Mouse (Mus musculus) lung, adult 2 months (tissue): ENCODE results near the gene Olfr482. TPM values are rescaled to one million over a fixed set of nuclear protein-coding genes. Genes with fewer than 3 reads are reported as not detected.

Experiments used
- DNase-seq: peaks from one replicate; pipeline ENCODE4 v3.0.0; 2022
- H3K4me1 ChIP-seq: fragments of 200-500 bp; 2 replicates; pipeline ENCODE4 v1.6.1; 2011; ENCODE audit warnings: low read length; ENCODE audit not compliant: control insufficient read depth, insufficient read depth
- H3K4me3 ChIP-seq: fragments of 200-500 bp; replicated peaks from 2 replicates; pipeline ENCODE3; 2011; ENCODE audit warnings: low read depth, mild to moderate bottlenecking, control low read depth, low read length; ENCODE audit errors: extremely low read depth
- CTCF ChIP-seq: fragments of 200-500 bp; IDR thresholded peaks from 2 replicates; pipeline ENCODE4 v1.5.1; 2011; ENCODE audit warnings: mild to moderate bottlenecking, low read length, control low read depth; ENCODE audit not compliant: insufficient read depth
- POLR2A ChIP-seq: fragments of 200-500 bp; IDR thresholded peaks from 2 replicates; pipeline ENCODE4 v1.6.1; 2011; ENCODE audit warnings: low read depth, mild to moderate bottlenecking, control low read depth, low read length, borderline replicate concordance; ENCODE audit errors: extremely low read depth
- WGBS: fragments of 180-500 bp; shearing (Covaris S2); methylation state at CpG from one replicate; pipeline ENCODE4 v1.1.7; 2018; 5-methylcytosine and 5-hydroxymethylcytosine counted together
- polyA plus RNA-seq: library from polyadenylated mRNA; depleted of rRNA; stranded (reverse); fragments of >200 nt; gene quantifications from 2 replicates; pipeline ENCODE4 v1.2.3, GENCODE M21; 2012; rRNA removed

Gene Olfr482
- not detected in 2 replicates for polyA plus RNA-seq

DNA sequence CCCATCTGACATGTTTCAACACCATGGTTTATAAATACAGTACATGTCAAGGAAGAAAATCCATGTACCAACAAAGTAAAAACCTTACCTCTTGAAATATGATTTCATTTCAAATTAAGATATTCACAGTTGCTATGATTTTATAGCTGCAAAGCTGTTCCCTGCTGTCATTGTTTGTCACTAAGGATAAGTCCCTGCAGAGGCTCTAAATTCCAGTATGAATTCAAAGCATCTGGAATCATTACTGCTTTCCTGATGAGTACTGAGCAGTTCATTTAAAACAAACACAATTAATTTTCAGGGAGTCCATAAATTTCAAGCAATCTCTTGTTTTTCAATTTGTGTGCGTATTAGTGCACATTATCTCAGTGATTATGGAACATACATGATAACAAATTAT is at the start of gene Olfr482:
Gene Olfr482, minus strand, starts transcription at position 101 of the 400 bp plus-strand sequence.
- TF ChIP-seq CTCF = no peak
- TF ChIP-seq POLR2A = no peak
- no peak for DNase-seq
- no peak within 1 kb of the TSS for H3K4me3 ChIP-seq
- H3K4me1 ChIP-seq = no peaks in the 10 kb centered on the region
- WGBS = 63% methylated on average over 1 of the region's 1 CpGs

DNA sequence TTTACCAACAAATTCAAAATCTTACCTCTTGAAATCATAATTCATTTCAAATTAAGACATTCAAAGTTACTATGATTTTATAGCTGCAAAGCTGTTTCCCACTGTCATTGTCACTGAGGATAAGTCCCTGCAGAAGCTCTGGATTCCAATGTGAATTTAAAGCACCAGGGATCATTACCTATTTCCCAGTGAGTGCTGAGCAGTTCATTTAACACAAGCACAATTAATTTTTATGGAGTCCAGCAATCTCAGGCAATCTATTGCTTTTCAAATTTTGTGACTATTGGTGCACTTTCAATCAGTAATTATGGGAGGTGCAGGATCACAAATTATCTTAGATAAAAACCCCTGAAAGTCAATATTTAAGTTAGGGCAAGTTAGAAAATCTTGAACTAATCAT is 30.0 kb upstream of the Olfr482 start, which contains the start of gene Olfr484:
Gene Olfr484, minus strand, starts transcription at position 101 of the 400 bp plus-strand sequence.
- no peak within 1 kb of the TSS for H3K4me3 ChIP-seq
- no peak for TF ChIP-seq POLR2A
- TF ChIP-seq CTCF = no peak
- H3K4me1 ChIP-seq = no peaks in the 10 kb centered on the region
- no peak for DNase-seq

DNA sequence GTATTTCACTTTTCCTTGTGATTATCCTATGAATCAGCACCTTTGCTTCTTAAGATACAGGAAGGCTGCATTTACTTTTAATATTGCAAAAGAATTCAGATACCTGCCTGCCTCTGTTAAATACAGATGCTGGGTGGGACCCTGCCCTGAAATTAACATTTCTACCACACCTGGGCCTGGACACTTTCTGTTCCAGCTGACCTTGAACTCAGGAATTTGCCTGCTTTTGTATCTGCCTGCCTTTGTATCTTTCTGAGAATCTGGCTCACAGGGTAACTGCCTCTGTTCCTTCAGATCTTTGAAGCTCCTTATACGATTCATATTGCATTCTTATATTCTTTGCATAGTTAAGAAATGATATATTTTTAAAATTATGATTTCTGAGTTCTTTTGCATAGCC is 24.0 kb upstream of the Olfr482 start:
- WGBS = 49% methylated on average over 1 of the region's 1 CpGs
- Histone ChIP-seq H3K4me1 (no peaks in the 10 kb centered on the region), H3K4me3 (no peak overlapping the region)
- no peak for DNase-seq
- no peak for TF ChIP-seq POLR2A
- TF ChIP-seq CTCF = no peak

DNA sequence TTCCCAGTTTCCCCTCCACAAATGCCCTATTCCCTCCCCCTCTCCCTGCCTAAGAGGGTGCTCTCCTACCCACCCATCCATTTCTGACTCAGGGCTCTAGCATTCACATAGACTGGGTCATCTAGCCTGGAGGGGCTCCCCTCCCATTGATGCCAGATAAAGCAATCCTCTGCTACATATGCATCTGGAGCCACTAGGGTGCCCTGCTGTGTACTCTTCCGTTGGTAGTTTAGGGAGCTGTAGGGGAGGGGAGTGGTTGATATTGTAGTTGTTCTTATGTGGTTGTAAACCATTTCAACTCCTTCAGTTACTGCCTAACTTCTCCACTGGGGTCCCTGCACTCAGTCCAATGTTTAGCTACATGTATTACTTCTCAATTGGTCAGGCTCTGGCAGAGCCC is 23.3 kb upstream of the Olfr482 start:
- H3K4me3 ChIP-seq = no peak overlapping the region
- TF ChIP-seq CTCF = no peak
- TF ChIP-seq POLR2A = no peak
- 22% methylated on average over 1 of the region's 1 CpGs for WGBS
- DNase-seq = no peak
- no peaks in the 10 kb centered on the region for H3K4me1 ChIP-seq

DNA sequence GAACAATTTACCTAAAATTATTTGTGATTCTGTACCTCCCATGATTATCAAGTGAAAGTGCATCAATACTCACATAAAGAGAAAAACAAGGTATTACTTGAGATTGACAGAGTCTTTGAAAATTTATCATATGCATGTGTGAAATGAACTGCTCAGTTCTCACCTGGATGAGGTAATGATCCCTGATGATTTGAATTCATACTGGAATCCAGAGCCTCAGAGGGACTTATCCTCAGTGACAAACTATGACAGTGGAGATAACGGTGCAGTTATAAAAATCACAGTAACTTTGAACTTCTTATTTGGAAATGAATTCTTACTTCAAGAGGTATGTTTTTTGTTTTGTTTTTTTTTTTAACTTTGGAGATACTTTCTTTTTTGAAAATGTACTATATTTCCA is 3.2 kb upstream of the Olfr482 start, which contains the start of gene Olfr483:
Gene Olfr483, plus strand, starts transcription at position 301 of the 400 bp plus-strand sequence.
- Histone ChIP-seq H3K4me3 (no peak within 1 kb of the TSS), H3K4me1 (no peaks in the 10 kb centered on the region)
- TF ChIP-seq CTCF (no peak), POLR2A (no peak)
- WGBS = 76% methylated on average over 1 of the region's 1 CpGs
- DNase-seq = no peak

DNA sequence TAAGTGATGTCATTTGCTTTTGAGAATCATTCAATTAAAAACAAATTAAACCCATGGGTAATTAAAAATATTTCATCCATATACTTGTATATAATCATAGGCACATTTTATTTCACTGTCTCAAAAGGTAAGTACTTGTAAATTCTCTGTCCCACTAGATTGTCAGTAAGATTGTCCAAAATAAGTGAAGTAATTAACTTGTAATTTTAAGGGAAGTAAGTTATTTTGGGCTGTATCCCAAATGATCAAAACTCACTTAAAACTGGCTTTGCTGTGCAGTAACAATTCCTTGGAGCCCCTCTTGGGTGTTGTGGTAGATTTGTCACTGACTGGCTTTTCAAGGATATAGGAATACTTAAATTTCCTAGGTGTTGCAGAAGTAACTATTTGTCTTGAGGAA is 17.8 kb downstream of the Olfr482 start, which contains the start of gene Olfr481:
Gene Olfr481, plus strand, starts transcription at position 301 of the 400 bp plus-strand sequence.
- DNase-seq = no peak
- Histone ChIP-seq H3K4me3 (no peak within 1 kb of the TSS), H3K4me1 (no peaks in the 10 kb centered on the region)
- TF ChIP-seq POLR2A = no peak
- no peak for TF ChIP-seq CTCF

DNA sequence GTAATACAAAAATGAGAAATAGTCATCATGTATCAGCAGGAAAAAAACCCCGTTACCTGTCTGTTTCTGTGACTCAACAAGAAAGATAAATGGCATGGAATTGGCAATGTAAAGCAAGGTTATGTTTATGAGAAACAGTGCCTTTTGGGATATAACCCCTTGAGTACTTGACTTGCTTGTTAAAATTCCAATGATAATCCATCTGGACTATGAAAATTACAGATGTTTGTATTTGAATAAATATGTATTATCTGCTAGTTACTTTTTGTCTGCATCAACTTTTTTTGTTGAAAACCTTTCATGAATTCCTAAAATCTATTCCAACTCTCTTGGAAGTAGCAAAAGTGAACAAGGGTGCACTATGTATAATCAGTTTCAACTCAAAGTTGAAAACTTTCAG is 30.1 kb downstream of the Olfr482 start, which contains the start of gene Olfr480:
Gene Olfr480, minus strand, starts transcription at position 101 of the 400 bp plus-strand sequence.
- no peak for DNase-seq
- Histone ChIP-seq H3K4me1 (no peaks in the 10 kb centered on the region), H3K4me3 (no peak within 1 kb of the TSS)
- WGBS = 80% methylated on average over 1 of the region's 1 CpGs
- TF ChIP-seq POLR2A (no peak), CTCF (no peak)

DNA sequence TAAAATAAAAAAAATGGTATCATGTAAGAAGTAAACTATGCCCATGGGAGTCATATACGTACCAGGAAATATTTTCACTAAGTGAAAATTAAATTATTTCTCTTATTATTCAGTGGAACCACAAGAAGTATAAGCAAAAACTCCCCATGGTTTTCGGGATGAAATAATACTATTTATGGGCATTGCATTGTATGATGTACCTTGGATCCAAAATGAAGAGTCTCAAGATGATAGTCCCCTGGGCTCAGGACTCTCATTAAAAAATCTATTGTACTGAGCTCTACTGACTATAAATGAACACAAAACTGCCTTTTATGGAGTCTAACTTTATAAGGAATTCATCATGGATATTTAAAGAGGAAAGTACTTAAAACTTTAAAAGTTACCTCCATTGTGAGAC is 47.0 kb downstream of the Olfr482 start, which contains the start of gene Olfr479:
Gene Olfr479, plus strand, starts transcription at position 301 of the 400 bp plus-strand sequence.
- DNase-seq = no peak
- WGBS = 85% methylated on average over 2 of the region's 2 CpGs
- Histone ChIP-seq H3K4me3 (no peak within 1 kb of the TSS), H3K4me1 (no peaks in the 10 kb centered on the region)
- TF ChIP-seq POLR2A (no peak), CTCF (no peak)

Other genes with a start within 250 kb of the Olfr482 start
- gene Olfr472, start 199.7 kb downstream of the Olfr482 start, polyA plus RNA-seq = not detected in 2 replicates
- not detected in 2 replicates for gene Olfr473, start 167.1 kb downstream of the Olfr482 start, polyA plus RNA-seq
- not detected in 2 replicates for gene Olfr474, start 142.9 kb downstream of the Olfr482 start, polyA plus RNA-seq
- gene Olfr476, start 132.8 kb downstream of the Olfr482 start, polyA plus RNA-seq = not detected in 2 replicates
- not detected in 2 replicates for gene Olfr477, start 110.9 kb downstream of the Olfr482 start, polyA plus RNA-seq
- not detected in 2 replicates for gene Olfr478, start 63.6 kb downstream of the Olfr482 start, polyA plus RNA-seq
- gene Olfr479, start 46.9 kb downstream of the Olfr482 start, polyA plus RNA-seq = not detected in 2 replicates
- not detected in 2 replicates for gene Olfr480, start 30.2 kb downstream of the Olfr482 start, polyA plus RNA-seq
- gene Olfr481, start 17.7 kb downstream of the Olfr482 start, polyA plus RNA-seq = not detected in 2 replicates
- not detected in 2 replicates for gene Olfr483, start 3.3 kb upstream of the Olfr482 start, polyA plus RNA-seq
- not detected in 2 replicates for gene Olfr484, start 29.9 kb upstream of the Olfr482 start, polyA plus RNA-seq
- gene Olfr485, start 62.3 kb upstream of the Olfr482 start, polyA plus RNA-seq = not detected in 2 replicates
- gene Olfr486, start 75.2 kb upstream of the Olfr482 start, polyA plus RNA-seq = not detected in 2 replicates
- gene Olfr487, start 117.0 kb upstream of the Olfr482 start, polyA plus RNA-seq = not detected in 2 replicates
- not detected in 2 replicates for gene Olfr488, start 160.8 kb upstream of the Olfr482 start, polyA plus RNA-seq
- gene Olfr490, start 191.3 kb upstream of the Olfr482 start, polyA plus RNA-seq = not detected in 2 replicates
- not detected in 2 replicates for gene Olfr491, start 215.9 kb upstream of the Olfr482 start, polyA plus RNA-seq
- not detected in 2 replicates for gene Olfr492, start 226.1 kb upstream of the Olfr482 start, polyA plus RNA-seq
- gene Olfr493, start 249.4 kb upstream of the Olfr482 start, polyA plus RNA-seq = not detected in 2 replicates